Mouse (Mus musculus): Measurements from ENCODE around the gene Nedd9.

Gene Nedd9

GRCm38 (mm10) chr13:41343163-41343886 lies 143.8 kb downstream of the Nedd9 start:
- no peak for DNase-seq (ENCODE audit: low read depth)

DNA sequence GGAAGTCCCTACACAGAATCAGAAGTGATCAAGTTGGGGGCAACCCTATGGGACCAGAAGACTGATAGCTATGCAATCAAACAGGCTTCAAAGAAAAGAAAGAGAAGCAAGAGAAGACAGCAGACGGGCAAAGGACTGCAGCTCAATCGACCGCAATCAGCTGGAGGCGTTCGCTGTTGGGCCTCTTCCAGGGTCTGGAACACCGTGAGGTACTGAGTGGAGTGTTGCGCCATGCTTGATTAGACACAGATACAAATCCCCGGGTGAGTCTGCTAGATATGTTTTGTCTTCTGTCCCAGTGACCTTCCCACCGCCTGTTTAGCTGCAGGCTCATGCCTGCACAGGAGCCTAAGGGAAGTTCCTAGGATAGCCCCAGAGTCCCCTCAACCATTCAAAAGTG lies 145.7 kb downstream of the Nedd9 start:
- no peak for DNase-seq (ENCODE audit: low read depth)

GRCm38 (mm10) chr13:41339653-41340351 lies 147.4 kb downstream of the Nedd9 start:
- DNase-seq (ENCODE audit: low read depth), result no peak

GRCm38 (mm10) chr13:41339195-41339594 lies 148.0 kb downstream of the Nedd9 start:
- DNase-seq (ENCODE audit: low read depth), result no peak

DNA sequence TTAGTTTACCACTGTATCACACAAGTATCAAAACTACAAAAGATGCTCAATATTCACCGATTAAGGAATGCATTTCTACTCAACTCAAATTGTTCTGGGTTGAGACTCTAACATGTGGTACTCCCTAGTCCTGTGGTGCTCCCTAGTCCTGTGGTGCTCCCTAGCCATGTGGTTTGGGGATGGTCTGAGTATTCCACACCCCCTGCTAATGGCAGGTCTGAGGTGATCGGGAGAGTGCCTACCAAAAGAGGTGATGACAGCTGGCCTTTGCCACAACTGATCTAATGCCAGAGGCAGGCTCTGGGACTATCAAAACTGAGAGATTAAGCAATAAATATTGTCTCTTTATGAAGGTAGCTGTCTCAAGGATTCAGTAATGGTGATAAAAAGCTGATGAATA lies 149.8 kb downstream of the Nedd9 start:
- DNase-seq (ENCODE audit: low read depth), result no peak

GRCm38 (mm10) chr13:41336260-41336659 lies 150.9 kb downstream of the Nedd9 start:
- no peak for DNase-seq (ENCODE audit: low read depth)

GRCm38 (mm10) chr13:41335767-41336166 lies 151.4 kb downstream of the Nedd9 start:
- DNase-seq (ENCODE audit: low read depth), result no peak

- DNase-seq (ENCODE audit: low read depth), result no peak
Observed at GRCm38 (mm10) chr13:41334641-41335000, 152.5 kb downstream of the Nedd9 start.

DNA sequence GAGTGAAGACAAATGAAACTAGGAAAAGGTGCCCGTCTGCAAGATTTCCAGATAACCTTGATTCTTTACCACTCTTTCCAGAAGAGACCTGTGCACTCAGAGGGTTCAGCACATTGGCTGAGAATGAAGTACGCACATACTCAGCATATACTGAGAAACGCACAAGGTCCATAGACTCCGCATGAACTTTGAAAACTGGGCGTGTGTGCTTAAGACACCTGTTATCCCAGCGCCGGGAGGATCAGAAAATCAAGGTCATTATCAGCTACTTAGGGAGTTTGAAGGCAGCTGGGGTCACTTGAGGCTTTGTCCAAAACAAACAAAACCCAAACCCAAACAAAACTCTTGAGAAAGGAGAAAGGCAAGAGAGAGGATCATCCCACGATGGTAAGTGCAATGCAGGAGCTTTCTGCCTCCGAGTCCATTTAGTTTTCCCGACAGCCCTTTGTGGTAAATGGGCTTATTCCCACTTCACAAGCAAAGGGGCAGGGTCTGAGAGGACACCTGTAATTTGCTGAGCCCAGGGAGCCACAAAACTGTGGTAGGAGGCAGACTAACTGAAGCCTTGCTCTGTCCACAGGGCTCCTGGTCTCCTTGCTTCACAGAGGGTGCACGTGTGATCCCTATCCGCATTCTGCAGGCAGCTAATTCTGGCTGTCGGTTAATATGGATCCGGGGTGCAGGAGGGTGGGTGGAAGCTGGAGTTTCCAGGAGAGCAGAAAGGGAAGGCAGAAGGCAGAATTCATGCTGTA lies 153.1 kb downstream of the Nedd9 start:
- DNase-seq (ENCODE audit: low read depth), result no peak

DNA sequence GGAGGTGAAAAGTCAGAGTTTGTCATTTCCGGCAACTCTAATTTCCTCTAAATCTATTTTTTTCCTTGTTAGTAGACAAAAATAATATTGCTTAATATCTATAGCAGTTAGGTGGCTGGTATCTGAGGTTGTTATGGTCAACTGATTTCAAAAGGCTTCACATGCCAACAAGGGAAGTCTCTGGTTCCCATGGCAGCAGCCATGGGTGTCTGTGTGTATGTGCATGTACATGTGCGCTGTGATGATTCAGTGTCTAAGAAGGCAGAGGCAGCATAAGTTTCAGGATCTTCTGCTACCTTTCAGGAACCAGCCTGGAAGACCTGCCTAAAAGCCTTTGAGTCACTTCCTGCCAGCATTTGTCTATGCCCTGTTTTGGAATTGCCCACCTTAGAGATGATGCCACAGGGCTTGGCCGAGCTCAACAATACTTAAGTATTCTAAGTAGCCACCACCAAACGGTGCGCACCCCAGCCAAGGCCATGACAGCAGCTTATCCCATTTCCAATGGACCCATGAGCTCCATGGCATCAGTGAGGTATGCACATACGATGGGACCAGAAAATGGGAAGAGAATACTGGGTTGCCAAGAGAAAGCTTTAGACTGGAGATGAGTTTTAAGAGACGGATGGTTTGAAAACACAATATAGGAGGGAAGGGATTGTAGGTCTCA lies 155.4 kb downstream of the Nedd9 start:
- DNase-seq (ENCODE audit: low read depth), result no peak

DNA sequence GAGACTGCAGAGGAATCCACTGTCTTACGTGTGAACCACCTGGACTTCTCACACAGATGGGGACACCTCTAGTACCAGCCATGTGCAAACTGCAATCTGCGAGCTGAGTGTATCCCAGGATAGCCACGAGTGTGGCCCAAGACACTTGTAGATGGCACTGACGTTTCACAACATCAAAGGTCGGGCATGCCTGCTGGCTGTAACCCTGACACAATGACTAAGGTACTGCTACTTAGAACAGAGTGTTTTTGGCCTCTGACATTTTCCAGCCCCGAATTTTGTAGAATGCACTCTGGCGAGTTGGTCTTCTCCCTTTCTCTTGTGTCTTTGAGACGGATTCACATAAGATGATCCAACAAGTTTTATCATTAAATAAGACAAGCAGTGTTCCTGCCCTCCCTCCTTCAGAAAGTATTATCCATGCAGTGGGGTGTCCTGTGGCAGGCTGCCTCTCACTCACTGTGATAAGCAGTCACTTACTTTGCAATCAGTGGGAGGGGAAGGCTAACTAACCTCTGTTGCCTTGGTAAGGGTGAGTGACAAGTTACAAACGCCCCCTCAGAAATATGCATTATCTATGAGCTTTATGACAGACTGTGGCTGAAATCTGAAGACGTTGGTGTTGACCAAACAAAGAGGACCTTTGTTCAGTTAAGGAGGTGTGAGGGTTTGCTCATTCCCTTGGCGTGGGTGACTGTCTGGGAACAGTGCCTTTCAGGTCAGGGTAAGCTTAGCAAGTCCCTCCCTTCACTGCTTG lies 156.4 kb downstream of the Nedd9 start:
- DNase-seq (ENCODE audit: low read depth), result no peak

- no peak for DNase-seq (ENCODE audit: low read depth)
Observed at GRCm38 (mm10) chr13:41330051-41330450, 157.1 kb downstream of the Nedd9 start.

DNA sequence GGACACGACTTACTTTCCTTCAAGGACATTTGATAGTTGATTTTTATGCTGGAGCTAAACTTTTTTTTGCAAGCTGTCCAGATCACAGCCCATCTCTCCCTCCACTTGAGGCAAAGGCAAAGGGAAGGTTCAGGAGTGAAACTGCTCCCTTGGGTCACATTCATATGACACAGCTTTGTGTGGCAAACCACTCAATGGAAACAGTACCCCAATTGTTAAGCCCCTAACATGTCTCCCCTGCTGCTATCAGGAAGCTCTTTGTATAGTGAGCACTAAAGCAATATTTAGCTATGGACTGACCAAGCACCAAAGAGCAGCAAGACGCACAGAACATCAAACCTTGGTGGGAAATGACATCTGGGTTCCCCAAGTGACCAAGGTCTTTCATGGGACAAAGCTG lies 158.7 kb downstream of the Nedd9 start:
- DNase-seq (ENCODE audit: low read depth), result no peak

DNA sequence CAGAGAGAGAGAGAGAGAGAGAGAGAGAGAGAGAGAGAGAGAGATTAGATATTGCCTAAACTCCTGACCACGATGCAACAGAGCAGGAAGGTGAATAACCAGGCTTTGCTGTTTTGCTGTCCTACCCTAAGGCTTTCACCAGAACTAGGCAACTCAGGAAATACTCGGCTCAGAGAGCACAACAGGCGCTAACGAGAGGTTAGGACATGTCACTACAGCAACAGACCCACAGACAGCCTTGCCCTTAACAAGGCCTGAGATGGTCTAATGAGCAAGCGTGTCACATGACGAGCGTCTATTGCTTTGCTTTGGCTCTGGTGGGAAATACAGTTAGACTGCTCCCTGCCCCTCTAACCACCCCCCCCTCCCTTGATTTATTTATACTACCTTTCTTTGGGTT lies 159.6 kb downstream of the Nedd9 start:
- no peak for DNase-seq (ENCODE audit: low read depth)

DNA sequence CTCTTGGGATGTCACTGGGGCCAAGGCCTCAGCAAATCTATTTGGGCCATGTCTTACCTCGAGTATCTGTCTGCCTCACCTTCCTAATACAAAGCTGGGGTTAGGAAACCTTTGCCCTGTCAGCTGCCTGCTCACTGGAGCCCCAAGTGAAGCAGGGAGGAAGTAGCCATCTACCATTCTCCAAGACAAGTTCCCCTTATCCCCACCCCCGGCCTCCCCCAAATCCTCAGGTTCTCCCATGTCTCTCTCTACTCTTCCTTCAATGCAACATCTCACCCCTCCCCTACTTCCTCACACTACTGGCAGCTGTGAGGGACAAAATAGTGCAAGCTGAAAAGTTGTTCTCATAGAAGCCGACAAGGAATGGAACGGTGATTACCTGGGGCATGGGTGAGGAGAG lies 161.0 kb downstream of the Nedd9 start:
- no peak for DNase-seq (ENCODE audit: low read depth)

DNA sequence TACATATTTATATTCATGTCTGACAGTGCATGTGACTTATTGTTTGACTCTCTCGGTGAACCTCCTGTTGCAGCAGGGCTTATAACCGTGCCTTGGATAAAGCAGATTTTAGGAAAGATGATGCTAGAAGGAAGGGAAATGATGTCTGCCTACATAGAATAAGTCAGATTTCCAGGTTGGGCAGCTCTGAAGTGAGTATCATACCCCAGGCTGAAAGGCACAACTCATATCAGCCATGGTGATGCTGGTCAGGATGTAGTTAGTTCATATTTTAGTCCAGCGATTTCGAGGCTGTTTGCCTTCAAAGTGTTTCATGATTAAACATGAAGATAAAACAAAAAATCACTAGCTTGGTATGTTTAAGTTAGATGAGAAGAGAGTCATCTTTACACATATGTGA lies 161.8 kb downstream of the Nedd9 start:
- no peak for DNase-seq (ENCODE audit: low read depth)

DNA sequence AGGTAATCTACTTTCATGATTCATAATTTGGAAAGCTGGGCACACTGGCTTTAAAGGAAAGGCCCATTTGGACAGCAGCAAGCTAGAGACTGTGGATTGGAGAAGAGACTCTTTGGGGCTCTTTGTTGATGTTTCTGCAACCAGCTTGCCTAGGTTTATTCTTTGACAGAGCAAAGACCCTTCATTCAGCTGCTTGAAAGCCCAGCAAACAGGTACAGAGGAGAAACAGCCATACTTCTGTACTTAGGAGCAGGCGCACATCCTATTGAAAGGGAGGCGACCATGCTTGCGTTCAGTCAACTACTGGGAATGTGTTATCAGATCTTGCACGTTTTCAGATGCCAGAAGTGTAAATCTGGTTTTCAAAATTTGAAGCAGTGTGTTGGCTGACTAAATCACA lies 162.5 kb downstream of the Nedd9 start:
- DNase-seq (ENCODE audit: low read depth), result no peak

DNA sequence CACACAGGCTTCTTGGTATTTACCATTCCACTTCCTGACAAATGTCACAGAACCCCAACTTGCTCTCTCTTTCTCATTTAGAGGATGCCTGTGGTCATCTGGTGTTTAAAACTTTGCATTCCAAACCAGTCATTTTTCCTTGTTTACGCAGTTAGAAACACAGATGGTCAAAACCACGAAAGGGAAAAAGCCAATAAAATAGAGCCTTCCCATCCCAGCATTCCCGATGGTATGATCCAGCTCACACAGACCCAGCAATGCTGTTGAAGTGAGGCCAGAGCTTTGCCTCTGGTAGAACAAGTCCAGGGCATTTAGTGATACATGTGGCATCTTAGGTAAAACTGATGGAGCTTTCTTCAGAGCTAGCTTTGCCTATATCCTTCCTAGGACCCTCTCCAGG lies 165.7 kb downstream of the Nedd9 start:
- no peak for DNase-seq (ENCODE audit: low read depth)

- no peak for DNase-seq (ENCODE audit: low read depth)
Observed at GRCm38 (mm10) chr13:41320749-41321148, 166.4 kb downstream of the Nedd9 start.

- DNase-seq (ENCODE audit: low read depth), result peak; percentile 92
Observed at GRCm38 (mm10) chr13:41302716-41303115, 184.4 kb downstream of the Nedd9 start.

DNA sequence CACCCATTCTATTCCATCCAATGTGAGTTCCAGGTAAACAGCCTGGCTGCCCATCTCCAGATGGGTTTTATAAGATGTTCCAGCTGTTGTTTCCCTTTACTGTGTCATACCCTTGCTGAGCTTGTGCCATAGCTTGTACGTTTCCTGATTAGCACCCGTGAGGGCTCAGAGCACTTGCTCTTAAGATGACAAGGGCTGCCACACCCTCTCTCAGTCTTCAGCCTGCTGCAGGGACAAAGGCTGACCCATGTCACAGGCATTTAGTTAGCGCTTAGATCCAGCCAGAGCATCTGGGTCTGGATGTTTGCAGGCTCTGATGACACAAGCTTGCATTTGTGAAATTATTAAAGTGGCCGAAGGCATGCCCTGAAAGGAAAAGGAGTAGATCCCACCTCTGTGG lies 187.1 kb downstream of the Nedd9 start:
- no peak for DNase-seq (ENCODE audit: low read depth)

- DNase-seq (ENCODE audit: low read depth), result no peak
Observed at GRCm38 (mm10) chr13:41298996-41299395, 188.2 kb downstream of the Nedd9 start.

Measured in induced T-regulatory cell, adult 2 months (primary cell).